Mouse (Mus musculus) midbrain, embryonic 12.5 days (tissue): Measurements from ENCODE around the gene Yap1. TPM values are rescaled to one million over a fixed set of nuclear protein-coding genes. Genes with fewer than 3 reads are reported as not detected.
"Not testable (repeated sequence)": the region's sequence is repeated elsewhere in the genome, so short reads cannot be mapped to it uniquely, and the experiment has no call there.

ENCODE experiments used
- ATAC-seq: fragments of 200-750 bp; cut with Nextera tagmentation; 2 replicates; pipeline ENCODE4 v1.8.0; 2017; ENCODE audit warnings: low read depth, moderate TSS enrichment, moderate library complexity; ENCODE audit not compliant: low FRiP score
- H3K27ac ChIP-seq: fragments of 300-500 bp; sonication (generic); replicated peaks from 2 replicates; pipeline ENCODE4 v1.5.1; 2016; ENCODE audit warnings: mild to moderate bottlenecking
- H3K27me3 ChIP-seq: fragments of 300-500 bp; sonication (generic); 2 replicates; pipeline ENCODE4 v1.6.1; 2016; ENCODE audit warnings: mild to moderate bottlenecking
- H3K36me3 ChIP-seq: fragments of 300-500 bp; sonication (generic); 2 replicates; pipeline ENCODE4 v1.6.1; 2016
- H3K4me1 ChIP-seq: fragments of 300-500 bp; sonication (generic); 2 replicates; pipeline ENCODE4 v1.6.1; 2016
- H3K4me2 ChIP-seq: fragments of 300-500 bp; sonication (generic); replicated peaks from 2 replicates; pipeline ENCODE4 v1.6.1; 2016; ENCODE audit warnings: mild to moderate bottlenecking, moderate library complexity
- H3K4me3 ChIP-seq: fragments of 300-500 bp; sonication (generic); 2 replicates; pipeline ENCODE4 v1.5.1; 2016; ENCODE audit warnings: mild to moderate bottlenecking
- H3K9ac ChIP-seq: fragments of 300-500 bp; sonication (generic); replicated peaks from 2 replicates; pipeline ENCODE4 v1.6.1; 2016; ENCODE audit warnings: mild to moderate bottlenecking, moderate library complexity
- H3K9me3 ChIP-seq: fragments of 300-500 bp; sonication (generic); 2 replicates; pipeline ENCODE4 v1.6.1; 2016; ENCODE audit warnings: mild to moderate bottlenecking
- WGBS: fragments of 180-500 bp; shearing (Covaris S2); methylation state at CpG from one replicate; pipeline ENCODE4 v1.1.7; 2016; 5-methylcytosine and 5-hydroxymethylcytosine counted together
- polyA plus RNA-seq: library from polyadenylated mRNA; unstranded; fragments of >200 nt; fragmentation: Nextera tagmentation; extraction: Ambion mirVana; gene quantifications from 2 replicates; pipeline ENCODE4 v1.2.1, GENCODE M21; 2016

Yap1 gene
- polyA plus RNA-seq, 1 experiment from 2014 or later, result 32.0 TPM

- 89% methylated on average over 1 of the region's 1 CpGs for WGBS
- Histone ChIP-seq H3K27ac (no peak overlapping the region), H3K36me3 (no peaks in the 10 kb centered on the region), H3K4me2 (no peak overlapping the region), H3K4me1 (no peaks in the 10 kb centered on the region), H3K9ac (no peak overlapping the region), H3K4me3 (no peak overlapping the region), H3K27me3 (no peaks in the 10 kb centered on the region), H3K9me3 (no peaks in the 10 kb centered on the region)
- ATAC-seq, result no peak
These were observed 97.8 kb downstream of the Yap1 start for GRCm38 (mm10) chr9:7906564-7906963.

DNA sequence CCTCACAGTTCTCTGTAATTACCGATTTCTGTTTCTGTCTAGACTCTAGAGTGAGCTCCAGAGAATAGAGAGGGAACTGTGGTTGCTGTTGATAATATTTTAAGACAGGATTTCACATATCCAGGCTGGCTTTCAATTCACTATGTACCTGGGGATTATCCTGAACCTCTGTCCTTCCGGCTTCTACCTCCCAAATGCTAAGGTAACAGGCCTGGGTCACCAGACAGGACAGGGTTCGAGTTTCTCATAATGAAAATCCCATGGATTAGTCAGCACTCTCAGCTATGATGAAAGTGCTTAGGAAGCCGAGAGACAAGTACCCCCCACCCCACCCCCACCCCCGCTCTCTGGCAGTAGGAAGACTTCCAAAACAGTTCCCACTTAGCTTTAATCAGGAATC lies 100.6 kb downstream of the Yap1 start:
- Histone ChIP-seq H3K4me3 (no peak overlapping the region), H3K9me3 (no peaks in the 10 kb centered on the region), H3K27ac (no peak overlapping the region), H3K36me3 (no peaks in the 10 kb centered on the region), H3K4me1 (no peaks in the 10 kb centered on the region), H3K4me2 (no peak overlapping the region), H3K27me3 (no peaks in the 10 kb centered on the region), H3K9ac (no peak overlapping the region)
- 72% methylated on average over 5 of the region's 5 CpGs for WGBS
- no peak for ATAC-seq

GRCm38 (mm10) chr9:7903262-7903661 lies 101.1 kb downstream of the Yap1 start:
- Histone ChIP-seq H3K9me3 (no peaks in the 10 kb centered on the region), H3K9ac (no peak overlapping the region), H3K4me2 (no peak overlapping the region), H3K4me1 (no peaks in the 10 kb centered on the region), H3K36me3 (no peaks in the 10 kb centered on the region), H3K4me3 (no peak overlapping the region), H3K27ac (no peak overlapping the region), H3K27me3 (no peaks in the 10 kb centered on the region)
- 78% methylated on average over 2 of the region's 2 CpGs for WGBS
- ATAC-seq, result no peak

- no peak overlapping the region for H3K27ac ChIP-seq
- WGBS, result 48% methylated on average over 7 of the region's 7 CpGs
These were observed 102.1 kb downstream of the Yap1 start for GRCm38 (mm10) chr9:7902311-7902710.

DNA sequence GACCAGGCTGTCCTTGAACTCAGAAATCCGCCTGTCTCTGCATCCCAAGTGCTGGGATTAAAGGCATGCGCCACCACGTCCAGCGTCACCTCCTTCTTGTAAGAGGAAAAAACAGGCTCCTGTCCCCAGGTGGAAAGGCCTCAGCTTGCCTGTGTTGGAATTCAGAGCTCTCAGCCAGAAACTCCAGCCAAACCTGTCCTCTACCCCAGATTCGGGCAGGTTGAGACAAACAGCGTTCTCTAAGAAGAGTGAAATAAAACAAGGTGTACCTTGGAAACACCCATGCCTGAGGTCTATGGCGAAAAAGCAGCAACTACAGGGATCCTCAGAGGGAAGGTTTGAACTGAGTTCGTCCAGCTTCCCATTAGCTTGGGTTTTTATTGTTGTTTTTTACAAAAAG lies 103.4 kb downstream of the Yap1 start:
- Histone ChIP-seq H3K27ac (no peak overlapping the region), H3K36me3 (no peaks in the 10 kb centered on the region), H3K4me1 (no peaks in the 10 kb centered on the region), H3K9ac (no peak overlapping the region), H3K4me2 (no peak overlapping the region), H3K4me3 (no peak overlapping the region), H3K27me3 (no peaks in the 10 kb centered on the region), H3K9me3 (no peaks in the 10 kb centered on the region)
- WGBS, result 91% methylated on average over 8 of the region's 8 CpGs
- no peak for ATAC-seq

More at GRCm38 (mm10) chr9:7902311-7902710, 102.1 kb downstream of the Yap1 start:
- H3K9me3 ChIP-seq, result no peaks in the 10 kb centered on the region
- H3K9ac ChIP-seq, result no peak overlapping the region
- H3K4me2 ChIP-seq, result no peak overlapping the region
- no peaks in the 10 kb centered on the region for H3K4me1 ChIP-seq
- H3K36me3 ChIP-seq, result no peaks in the 10 kb centered on the region
- ATAC-seq, result no peak
- H3K27me3 ChIP-seq, result no peaks in the 10 kb centered on the region
- H3K4me3 ChIP-seq, result no peak overlapping the region

DNA sequence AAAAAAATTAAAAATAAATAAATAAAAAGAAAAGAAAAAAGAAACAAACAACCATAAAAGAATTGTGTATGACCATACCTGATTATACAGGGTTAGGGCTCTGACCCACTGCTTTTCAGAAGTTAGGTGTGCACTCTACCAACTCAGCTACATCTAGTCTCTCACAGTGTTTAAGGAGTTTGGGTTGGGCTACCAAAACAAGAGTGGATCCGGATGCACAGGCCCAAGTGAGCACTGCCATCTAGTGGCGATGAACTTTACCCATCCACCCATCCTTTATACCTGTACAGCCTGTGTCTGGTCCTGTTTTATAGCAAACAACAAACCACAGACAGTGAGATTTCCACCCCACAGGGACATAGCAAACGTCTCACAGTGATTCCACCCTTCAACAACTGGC lies 106.9 kb downstream of the Yap1 start:
- no peaks in the 10 kb centered on the region for H3K36me3 ChIP-seq
- no peak overlapping the region for H3K4me2 ChIP-seq
- H3K27me3 ChIP-seq, result no peaks in the 10 kb centered on the region
- no peak overlapping the region for H3K4me3 ChIP-seq
- no peaks in the 10 kb centered on the region for H3K9me3 ChIP-seq
- no peaks in the 10 kb centered on the region for H3K4me1 ChIP-seq
- H3K9ac ChIP-seq, result no peak overlapping the region
- ATAC-seq, result peak; percentile 75
- H3K27ac ChIP-seq, result no peak overlapping the region
- 3% methylated on average over 3 of the region's 3 CpGs for WGBS

- H3K4me3 ChIP-seq, H3K36me3 ChIP-seq, H3K4me2 ChIP-seq, H3K27ac ChIP-seq, H3K27me3 ChIP-seq, H3K9me3 ChIP-seq, H3K4me1 ChIP-seq, ATAC-seq, H3K9ac ChIP-seq: not testable (repeated sequence)
- WGBS, result 85% methylated on average over 1 of the region's 1 CpGs
These were observed 112.6 kb downstream of the Yap1 start for GRCm38 (mm10) chr9:7891796-7892195.

DNA sequence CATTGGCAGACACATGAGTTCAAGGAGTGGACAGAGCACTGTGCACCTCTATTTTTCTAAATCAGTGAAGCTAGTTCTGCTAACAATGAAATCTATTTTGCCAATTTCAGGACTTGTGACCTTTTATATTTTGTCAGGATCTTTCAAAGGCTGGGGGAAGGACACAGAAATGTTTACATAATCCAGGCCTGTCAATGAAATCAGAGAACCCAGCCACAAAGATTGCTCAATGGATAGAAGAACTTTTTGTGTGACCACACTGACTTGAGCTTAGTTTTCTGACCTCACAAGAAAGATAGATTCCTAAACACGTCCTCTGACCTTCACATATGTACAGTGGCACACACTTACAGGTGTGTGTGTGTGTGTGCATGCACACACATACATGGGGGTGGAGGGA lies 113.2 kb downstream of the Yap1 start:
- Histone ChIP-seq H3K4me1 (no peaks in the 10 kb centered on the region), H3K9me3 (no peaks in the 10 kb centered on the region), H3K9ac (no peak overlapping the region), H3K36me3 (no peaks in the 10 kb centered on the region), H3K27ac (no peak overlapping the region), H3K27me3 (no peaks in the 10 kb centered on the region), H3K4me2 (no peak overlapping the region), H3K4me3 (no peak overlapping the region)
- no peak for ATAC-seq
- 77% methylated on average over 1 of the region's 1 CpGs for WGBS

DNA sequence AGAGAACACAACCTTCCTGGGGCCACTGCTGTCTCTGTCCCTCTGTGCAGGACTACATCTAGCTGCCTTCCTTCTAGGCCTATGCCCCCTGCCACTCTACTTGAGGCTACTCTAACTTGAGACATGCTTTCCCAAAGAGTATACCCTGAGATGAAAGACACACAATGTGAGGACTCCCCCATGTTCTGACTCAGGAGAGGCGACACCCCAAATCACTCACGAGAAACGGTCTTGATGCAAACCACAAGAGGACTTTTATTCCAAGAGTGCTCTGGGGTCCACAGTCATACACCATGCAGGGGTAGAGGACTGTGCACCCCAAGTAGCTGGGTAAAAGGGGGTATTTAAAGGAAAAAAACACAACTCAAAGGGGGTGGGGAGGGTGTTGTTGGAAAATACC lies 120.0 kb downstream of the Yap1 start:
- H3K27me3 ChIP-seq, result no peaks in the 10 kb centered on the region
- H3K9me3 ChIP-seq, result no peaks in the 10 kb centered on the region
- WGBS, result 96% methylated on average over 3 of the region's 3 CpGs
- H3K4me3 ChIP-seq, result no peak overlapping the region
- H3K27ac ChIP-seq, result no peak overlapping the region
- no peak overlapping the region for H3K4me2 ChIP-seq
- no peaks in the 10 kb centered on the region for H3K36me3 ChIP-seq
- no peaks in the 10 kb centered on the region for H3K4me1 ChIP-seq
- no peak overlapping the region for H3K9ac ChIP-seq
- no peak for ATAC-seq

GRCm38 (mm10) chr9:7882304-7882865 lies 122.0 kb downstream of the Yap1 start:
- Histone ChIP-seq H3K4me3 (no peak overlapping the region), H3K9ac (no peak overlapping the region), H3K4me2 (no peak overlapping the region), H3K27me3 (no peaks in the 10 kb centered on the region), H3K36me3 (no peaks in the 10 kb centered on the region), H3K9me3 (no peaks in the 10 kb centered on the region), H3K27ac (no peak overlapping the region), H3K4me1 (no peaks in the 10 kb centered on the region)
- no peak for ATAC-seq
- WGBS, result 93% methylated on average over 1 of the region's 1 CpGs

Other genes starting within 250 kb of the Yap1 start
- 94.6 and 99.8 TPM in 2 replicates for gene Tmem123, start 240.6 kb downstream of the Yap1 start, polyA plus RNA-seq
- 42.8 and 46.6 TPM in 2 replicates for gene Birc2, start 167.5 kb downstream of the Yap1 start, polyA plus RNA-seq
- 3.1 and 3.5 TPM in 2 replicates for gene Birc3, start 131.4 kb downstream of the Yap1 start, polyA plus RNA-seq
- 16.0 and 17.2 TPM in 2 replicates for gene Cfap300, start 38.2 kb upstream of the Yap1 start, polyA plus RNA-seq
- gene Cep126, start 129.7 kb upstream of the Yap1 start, polyA plus RNA-seq, result 4.2 and 5.1 TPM in 2 replicates